Mouse (Mus musculus): ENCODE results near the gene Lmx1b. TPM values are rescaled to one million over a fixed set of nuclear protein-coding genes. Genes with fewer than 3 reads are reported as not detected.

Lmx1b gene
- polyA plus RNA-seq, 1 experiment from 2014 or later, result 3.3 TPM

DNA sequence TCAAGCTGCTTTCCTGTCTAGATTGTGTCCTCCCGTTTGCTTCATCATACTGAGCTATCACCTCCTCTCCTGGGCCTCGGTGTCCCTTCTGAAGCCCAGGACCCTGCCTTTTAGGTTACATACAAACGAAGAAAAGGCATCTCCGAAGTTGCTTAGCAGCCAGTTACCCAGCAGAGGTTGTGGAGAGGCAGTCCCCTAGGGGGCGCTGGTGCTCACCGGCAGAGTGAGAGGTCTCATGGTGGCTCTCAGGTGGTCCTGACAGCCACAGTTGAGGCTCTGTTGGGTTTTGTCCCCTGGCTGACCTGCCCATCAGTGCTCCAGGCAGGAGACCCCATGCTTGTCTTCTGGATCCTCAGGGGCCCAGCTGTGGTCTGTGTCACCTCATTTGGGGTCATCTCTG lies 80.6 kb downstream of the Lmx1b start:
- peak overlapping the region; percentile 9; the same call in 1 of the 2 replicates for H3K27ac ChIP-seq (ENCODE audit: low read depth, low read length)
- 0 out of 2 replicates have a peak overlapping the region, but pooled peaks have one; percentile 18 for H3K9ac ChIP-seq (ENCODE audit: low read depth, low read length)
- no peaks in the 10 kb centered on the region; the same call in 1 of the 2 replicates for H3K27me3 ChIP-seq (replicated peaks; ENCODE audit: control insufficient read depth, insufficient read depth, low read length)
- no peak overlapping the region for H3K4me3 ChIP-seq (ENCODE audit: low read length)
- H3K4me1 ChIP-seq (ENCODE audit: control insufficient read depth, insufficient read depth, low read depth, low read length), result peaks cover 3% of the 10 kb centered on the region; the same call in 1 of the 2 replicates
- ATAC-seq, result 0 out of 2 replicates have a peak, but pooled peaks have one; percentile 6
- no peaks in the 10 kb centered on the region for H3K9me3 ChIP-seq (ENCODE audit: control insufficient read depth, low read length)
- 0 out of 2 replicates have a peak overlapping the region, but pooled peaks have one; percentile 13 for H3K4me2 ChIP-seq (ENCODE audit: low read length)
- H3K36me3 ChIP-seq (ENCODE audit: control insufficient read depth, insufficient read depth, low read length), result no peaks in the 10 kb centered on the region
- WGBS, result 10% methylated on average over 6 of the region's 6 CpGs

DNA sequence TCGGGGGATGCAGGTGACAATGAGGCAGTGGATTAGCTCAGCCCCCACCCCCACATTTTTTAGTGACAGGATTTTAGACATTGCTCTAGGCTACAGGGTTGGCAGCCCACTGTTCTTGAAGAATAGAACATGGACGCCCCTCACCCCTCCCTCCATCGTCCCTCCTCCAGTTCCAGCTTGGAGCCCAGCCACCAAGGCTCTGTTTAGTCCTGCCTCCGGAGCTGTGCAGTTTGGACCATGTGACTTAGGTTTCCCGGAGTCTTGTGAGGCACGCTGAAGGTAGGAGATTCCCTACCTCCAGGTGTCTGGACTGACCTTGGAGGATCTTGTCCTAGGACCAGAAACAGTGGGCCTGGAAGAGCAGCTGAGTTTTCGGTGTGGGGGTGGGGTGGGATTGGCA lies 81.0 kb downstream of the Lmx1b start:
- H3K4me3 ChIP-seq (ENCODE audit: low read length), result no peak overlapping the region
- H3K27ac ChIP-seq (ENCODE audit: low read depth, low read length), result peak overlapping the region; percentile 9; the same call in 1 of the 2 replicates
- H3K4me1 ChIP-seq (ENCODE audit: control insufficient read depth, insufficient read depth, low read depth, low read length), result peaks cover 3% of the 10 kb centered on the region; the same call in 1 of the 2 replicates
- no peaks in the 10 kb centered on the region for H3K9me3 ChIP-seq (ENCODE audit: control insufficient read depth, low read length)
- no peaks in the 10 kb centered on the region for H3K36me3 ChIP-seq (ENCODE audit: control insufficient read depth, insufficient read depth, low read length)
- ATAC-seq, result 0 out of 2 replicates have a peak, but pooled peaks have one; percentile 16
- 0 out of 2 replicates have a peak overlapping the region, but pooled peaks have one; percentile 13 for H3K4me2 ChIP-seq (ENCODE audit: low read length)
- H3K27me3 ChIP-seq (replicated peaks; ENCODE audit: control insufficient read depth, insufficient read depth, low read length), result no peaks in the 10 kb centered on the region; the same call in 1 of the 2 replicates
- H3K9ac ChIP-seq (ENCODE audit: low read depth, low read length), result peak overlapping the region; percentile 18; the same call in 1 of the 2 replicates
- 25% methylated on average over 7 of the region's 7 CpGs for WGBS

DNA sequence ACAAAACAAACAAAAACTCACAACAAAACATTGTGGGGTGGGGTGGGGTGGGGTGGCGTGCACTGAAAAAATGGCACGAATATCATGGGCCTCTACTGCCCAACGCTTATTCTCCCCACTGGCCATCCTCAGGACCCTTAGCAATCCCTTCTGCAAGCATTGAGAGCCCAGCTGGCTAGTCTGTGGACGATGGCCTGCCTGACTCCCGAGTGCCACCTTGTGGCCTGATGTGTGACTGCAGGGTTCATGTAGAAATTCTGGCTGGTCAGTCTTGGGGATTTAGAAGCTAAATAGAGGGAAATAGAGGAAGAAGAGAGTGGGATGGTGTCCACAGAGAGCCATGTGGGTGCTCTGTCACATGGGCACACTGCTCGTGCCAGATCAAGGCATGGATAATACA lies 82.1 kb downstream of the Lmx1b start:
- Histone ChIP-seq H3K27me3 (replicated peaks; ENCODE audit: control insufficient read depth, insufficient read depth, low read length) (no peaks in the 10 kb centered on the region; the same call in 1 of the 2 replicates), H3K9ac (ENCODE audit: low read depth, low read length) (no peak overlapping the region), H3K9me3 (ENCODE audit: control insufficient read depth, low read length) (no peaks in the 10 kb centered on the region), H3K4me1 (ENCODE audit: control insufficient read depth, insufficient read depth, low read depth, low read length) (peaks cover 3% of the 10 kb centered on the region; the same call in 1 of the 2 replicates), H3K4me2 (ENCODE audit: low read length) (no peak overlapping the region), H3K4me3 (ENCODE audit: low read length) (no peak overlapping the region), H3K27ac (ENCODE audit: low read depth, low read length) (no peak overlapping the region), H3K36me3 (ENCODE audit: control insufficient read depth, insufficient read depth, low read length) (no peaks in the 10 kb centered on the region)
- WGBS, result 5% methylated on average over 6 of the region's 6 CpGs
- ATAC-seq, result peak; percentile 46; the same call in 1 of the 2 replicates

DNA sequence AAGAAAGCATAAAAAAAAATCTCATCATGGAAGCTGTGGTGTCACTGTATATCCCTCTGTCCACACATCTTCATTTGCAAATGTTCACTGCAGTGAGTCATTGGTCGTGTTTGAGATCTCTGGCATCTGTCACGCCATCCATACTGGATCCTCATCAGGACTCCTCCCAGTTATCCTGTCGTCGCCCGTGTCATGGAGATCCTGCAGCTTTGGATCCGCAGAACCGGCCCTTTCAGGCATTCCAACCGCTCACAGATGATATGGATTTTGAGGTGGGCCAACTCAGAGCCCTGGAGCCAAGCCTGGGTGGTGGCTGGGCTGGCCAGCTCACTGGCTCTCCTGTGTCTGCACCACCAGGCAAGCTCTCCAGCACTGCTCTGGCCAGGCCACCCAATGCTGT lies 84.7 kb downstream of the Lmx1b start:
- no peak for ATAC-seq
- 69% methylated on average over 8 of the region's 8 CpGs for WGBS
- no peaks in the 10 kb centered on the region; the same call in 1 of the 2 replicates for H3K27me3 ChIP-seq (replicated peaks; ENCODE audit: control insufficient read depth, insufficient read depth, low read length)
- no peak overlapping the region; the same call in 1 of the 2 replicates for H3K9ac ChIP-seq (ENCODE audit: low read depth, low read length)
- no peak overlapping the region for H3K27ac ChIP-seq (ENCODE audit: low read depth, low read length)
- no peaks in the 10 kb centered on the region for H3K36me3 ChIP-seq (ENCODE audit: control insufficient read depth, insufficient read depth, low read length)
- no peak overlapping the region for H3K4me2 ChIP-seq (ENCODE audit: low read length)
- H3K4me1 ChIP-seq (ENCODE audit: control insufficient read depth, insufficient read depth, low read depth, low read length), result peaks cover 3% of the 10 kb centered on the region; the same call in 1 of the 2 replicates
- no peak overlapping the region for H3K4me3 ChIP-seq (ENCODE audit: low read length)
- H3K9me3 ChIP-seq (ENCODE audit: control insufficient read depth, low read length), result no peaks in the 10 kb centered on the region

DNA sequence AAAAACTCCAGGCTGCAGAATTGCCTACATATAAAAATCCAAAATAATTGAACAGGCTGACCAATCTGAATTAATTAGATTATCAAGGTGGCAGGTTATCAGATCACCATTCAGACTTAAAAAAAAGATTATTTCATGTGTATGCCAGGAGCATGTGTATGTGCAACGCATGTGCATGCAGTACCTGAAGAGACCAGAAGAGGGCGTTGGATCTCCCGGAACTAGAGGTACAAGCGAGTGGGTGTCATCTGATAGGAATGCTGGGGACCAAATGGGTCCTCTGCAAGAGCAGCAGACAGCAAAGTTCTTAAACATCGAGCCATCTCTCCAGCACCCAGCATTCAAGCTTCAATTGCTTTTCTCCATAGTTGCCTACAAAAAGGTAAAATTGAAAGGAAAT lies 87.6 kb downstream of the Lmx1b start:
- H3K4me2 ChIP-seq (ENCODE audit: low read length), result no peak overlapping the region
- H3K27me3 ChIP-seq (replicated peaks; ENCODE audit: control insufficient read depth, insufficient read depth, low read length), result no peaks in the 10 kb centered on the region; the same call in 1 of the 2 replicates
- 60% methylated on average over 5 of the region's 5 CpGs for WGBS
- H3K4me1 ChIP-seq (ENCODE audit: control insufficient read depth, insufficient read depth, low read depth, low read length), result no peaks in the 10 kb centered on the region
- no peak overlapping the region for H3K4me3 ChIP-seq (ENCODE audit: low read length)
- H3K9ac ChIP-seq (ENCODE audit: low read depth, low read length), result no peak overlapping the region
- H3K9me3 ChIP-seq (ENCODE audit: control insufficient read depth, low read length), result no peaks in the 10 kb centered on the region
- ATAC-seq, result no peak
- no peaks in the 10 kb centered on the region for H3K36me3 ChIP-seq (ENCODE audit: control insufficient read depth, insufficient read depth, low read length)
- H3K27ac ChIP-seq (ENCODE audit: low read depth, low read length), result no peak overlapping the region

DNA sequence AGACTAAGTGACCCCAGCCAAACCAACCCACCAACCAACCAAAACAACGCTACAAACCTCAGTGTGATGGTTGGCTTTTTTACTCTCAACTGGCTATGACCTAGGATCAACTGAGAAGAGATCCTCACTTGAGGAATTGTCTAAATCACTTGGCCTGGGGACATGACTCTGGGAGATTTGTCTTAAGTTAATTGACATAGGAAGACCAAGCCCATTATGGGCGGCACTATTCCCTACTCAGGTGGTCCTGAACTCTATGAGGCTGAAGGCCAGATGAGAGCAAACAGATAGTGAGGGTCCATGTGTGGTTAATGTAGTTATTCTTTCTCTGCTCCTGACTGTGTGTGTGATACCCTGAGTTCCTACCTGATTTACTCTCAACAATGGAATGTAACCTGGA lies 92.7 kb downstream of the Lmx1b start:
- no peaks in the 10 kb centered on the region for H3K36me3 ChIP-seq (ENCODE audit: control insufficient read depth, insufficient read depth, low read length)
- no peaks in the 10 kb centered on the region for H3K27me3 ChIP-seq (replicated peaks; ENCODE audit: control insufficient read depth, insufficient read depth, low read length)
- H3K27ac ChIP-seq (ENCODE audit: low read depth, low read length), result peak overlapping the region; percentile 91
- 85% methylated on average over 2 of the region's 2 CpGs for WGBS
- no peak overlapping the region for H3K4me3 ChIP-seq (ENCODE audit: low read length)
- H3K9ac ChIP-seq (ENCODE audit: low read depth, low read length), result no peak overlapping the region
- no peak for ATAC-seq
- H3K4me1 ChIP-seq (ENCODE audit: control insufficient read depth, insufficient read depth, low read depth, low read length), result peaks cover 40% of the 10 kb centered on the region
- no peak overlapping the region for H3K4me2 ChIP-seq (ENCODE audit: low read length)
- H3K9me3 ChIP-seq (ENCODE audit: control insufficient read depth, low read length), result no peaks in the 10 kb centered on the region

DNA sequence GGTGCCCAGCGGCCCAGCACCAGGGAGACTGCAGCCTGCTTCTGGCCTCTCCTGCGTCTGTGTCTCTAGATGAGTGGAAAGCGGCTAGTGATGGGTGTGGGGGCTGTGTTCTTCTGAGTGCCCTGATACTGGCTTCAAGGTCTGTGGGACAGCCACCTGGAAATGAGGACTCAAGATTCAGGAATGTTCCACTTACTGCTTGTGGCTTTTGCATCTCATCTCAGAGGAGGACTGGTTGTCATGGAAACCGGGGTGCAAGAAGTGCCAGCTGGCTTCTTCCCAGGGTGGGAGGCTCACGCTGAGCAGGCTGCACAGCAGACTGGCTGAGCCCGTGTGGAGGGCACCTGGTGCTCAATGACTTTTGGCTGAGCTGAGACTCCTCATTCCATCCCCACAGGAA lies 93.4 kb downstream of the Lmx1b start:
- WGBS, result 7% methylated on average over 6 of the region's 6 CpGs
- Histone ChIP-seq H3K4me3 (ENCODE audit: low read length) (no peak overlapping the region), H3K27ac (ENCODE audit: low read depth, low read length) (peak overlapping the region; percentile 91), H3K36me3 (ENCODE audit: control insufficient read depth, insufficient read depth, low read length) (no peaks in the 10 kb centered on the region), H3K27me3 (replicated peaks; ENCODE audit: control insufficient read depth, insufficient read depth, low read length) (no peaks in the 10 kb centered on the region), H3K9me3 (ENCODE audit: control insufficient read depth, low read length) (no peaks in the 10 kb centered on the region), H3K4me1 (ENCODE audit: control insufficient read depth, insufficient read depth, low read depth, low read length) (peaks cover 40% of the 10 kb centered on the region), H3K9ac (ENCODE audit: low read depth, low read length) (peak overlapping the region; percentile 47), H3K4me2 (ENCODE audit: low read length) (peak overlapping the region; percentile 26)
- ATAC-seq, result peak; percentile 73

DNA sequence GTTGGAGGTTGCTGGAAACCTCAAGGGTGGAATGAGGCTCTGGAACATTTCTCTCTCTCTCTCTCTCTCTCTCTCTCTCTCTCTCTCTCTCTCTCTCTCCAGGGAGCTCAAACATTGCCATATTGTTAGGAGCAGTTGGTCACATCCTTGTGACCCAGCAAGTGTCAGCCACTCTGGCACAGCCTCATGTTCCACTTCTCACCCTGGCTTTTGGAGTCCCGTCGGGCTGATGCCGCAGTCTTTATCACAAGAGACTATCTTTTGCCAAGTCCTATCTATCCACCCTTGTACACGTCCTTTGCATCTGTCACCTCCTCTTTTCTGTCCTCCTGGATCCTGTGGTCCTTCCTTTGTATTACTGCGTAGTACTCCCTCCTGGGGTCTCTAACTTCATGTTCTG lies 94.3 kb downstream of the Lmx1b start:
- Histone ChIP-seq H3K27me3 (replicated peaks; ENCODE audit: control insufficient read depth, insufficient read depth, low read length) (no peaks in the 10 kb centered on the region), H3K9ac (ENCODE audit: low read depth, low read length) (no peak overlapping the region), H3K4me1 (ENCODE audit: control insufficient read depth, insufficient read depth, low read depth, low read length) (peaks cover 40% of the 10 kb centered on the region), H3K27ac (ENCODE audit: low read depth, low read length) (peak overlapping the region; percentile 91), H3K4me2 (ENCODE audit: low read length) (no peak overlapping the region), H3K36me3 (ENCODE audit: control insufficient read depth, insufficient read depth, low read length) (no peaks in the 10 kb centered on the region), H3K9me3 (ENCODE audit: control insufficient read depth, low read length) (no peaks in the 10 kb centered on the region), H3K4me3 (ENCODE audit: low read length) (no peak overlapping the region)
- WGBS, result 69% methylated on average over 5 of the region's 5 CpGs
- no peak for ATAC-seq

DNA sequence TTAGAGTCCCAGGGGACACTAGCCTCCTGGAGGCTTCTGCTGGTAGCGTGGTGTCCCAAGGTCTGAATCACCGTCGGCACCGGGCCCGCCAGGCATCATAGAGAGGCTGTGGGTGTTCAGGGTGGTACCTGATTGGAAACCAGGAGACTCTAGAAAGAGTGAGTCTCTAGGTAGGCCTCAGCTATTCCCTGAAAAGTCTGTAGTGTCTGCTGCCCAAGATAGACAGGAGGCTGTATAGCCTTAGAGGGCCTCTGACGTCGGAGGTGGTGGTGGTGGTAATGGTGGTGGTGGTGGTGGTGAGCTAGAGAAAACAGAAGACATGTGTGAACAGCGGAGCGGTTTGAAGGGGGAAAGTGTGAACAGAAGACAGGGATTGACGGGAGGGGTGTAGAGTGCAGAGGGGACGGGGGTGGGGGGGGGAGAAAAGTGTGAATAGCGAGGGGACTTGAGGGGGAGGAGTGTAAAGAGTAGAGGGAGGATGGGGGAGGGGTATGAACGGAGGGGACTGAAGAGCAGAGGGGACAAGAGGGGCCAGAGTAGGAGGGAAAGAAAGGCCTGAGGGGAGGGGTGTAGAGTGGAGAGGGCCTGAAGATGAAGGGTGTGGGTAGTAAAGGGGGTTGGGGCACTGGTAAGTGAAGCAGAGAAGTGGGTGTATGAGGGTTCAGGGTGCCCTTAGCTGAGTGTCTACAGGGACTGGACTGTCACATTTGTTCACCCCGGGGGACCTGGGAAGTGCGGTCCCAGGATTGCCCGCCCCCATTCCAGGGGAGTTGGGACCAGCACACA lies 95.3 kb downstream of the Lmx1b start:
- Histone ChIP-seq H3K27ac (ENCODE audit: low read depth, low read length) (peak overlapping the region; percentile 87), H3K27me3 (replicated peaks; ENCODE audit: control insufficient read depth, insufficient read depth, low read length) (no peaks in the 10 kb centered on the region), H3K4me3 (ENCODE audit: low read length) (peak overlapping the region; percentile 51), H3K36me3 (ENCODE audit: control insufficient read depth, insufficient read depth, low read length) (no peaks in the 10 kb centered on the region), H3K4me2 (ENCODE audit: low read length) (peak overlapping the region; percentile 90), H3K9me3 (ENCODE audit: control insufficient read depth, low read length) (no peaks in the 10 kb centered on the region), H3K9ac (ENCODE audit: low read depth, low read length) (peak overlapping the region; percentile 73), H3K4me1 (ENCODE audit: control insufficient read depth, insufficient read depth, low read depth, low read length) (peaks cover 40% of the 10 kb centered on the region)
- no peak for ATAC-seq
- WGBS, result 23% methylated on average over 16 of the region's 16 CpGs
